Mouse (Mus musculus): Measurements from ENCODE around the gene Fam69a.

DNA sequence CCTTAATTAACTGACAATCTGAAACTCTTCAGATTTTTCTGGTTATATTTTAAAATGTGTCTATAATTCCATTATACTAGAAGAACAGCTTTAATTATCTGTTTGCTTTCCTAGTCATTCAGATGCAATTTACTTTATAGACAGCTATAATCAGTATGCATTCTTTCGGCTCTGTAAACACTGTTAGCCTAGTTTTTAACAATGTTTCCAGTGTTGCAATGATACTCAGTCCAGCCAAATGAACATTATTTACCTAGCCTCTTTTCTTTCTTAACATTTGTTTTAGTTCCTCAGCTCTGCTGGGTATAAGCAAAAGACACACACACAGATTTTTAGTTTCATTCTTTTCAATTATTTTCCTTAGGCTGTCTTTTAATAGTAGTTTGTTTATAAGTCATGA is 38.0 kb downstream of the Fam69a start:
- TF ChIP-seq EP300 (IDR thresholded peaks at IDR 0.05; ENCODE audit: low read depth) (no peak), CTCF (IDR thresholded peaks at IDR 0.05; ENCODE audit: low read depth) (no peak)
